ENCODE assay signal across 12 mouse cellular contexts in genomic region chr19:26758620-26759019, GRCm38 (mm10).
DNase-seq lines count a peak whose midpoint lies in the region; ATAC-seq and TF ChIP-seq lines count a peak whose summit lies in the region.
"Had no signal": no experiment of that assay in that cellular context is flagged by ENCODE, and none has a peak within 500 bp of the region (broad histone marks: within the 10 kb centered on the region; RNA-seq: fewer than 3 reads in every experiment).

No protein-coding gene starts in this region.

- DNase-seq in kidney, postnatal 36 days = no peak
- DNase-seq in spleen, adult 2 months (ENCODE audit: low read depth in 1 of 2, low spot score in 2 of 2) = no peak
- DNase-seq in spleen, postnatal 4 days (ENCODE audit: low spot score in 2 of 2) = no peak
- no peak for DNase-seq in frontal cortex, adult 2 months (ENCODE audit: extremely low spot score in 1 of 2, low spot score in 1 of 2)
- no peak for DNase-seq in layer of hippocampus, adult 18-20 months (ENCODE audit: low spot score in 2 of 2)
- DNase-seq: cerebellum, adult 9-10 months; left cerebral cortex, postnatal 4 days; lung, postnatal 4 days had no signal

- TF ChIP-seq POLR2A in spleen, adult 2 months (IDR thresholded peaks at IDR 0.05; ENCODE audit: low read depth, low read length) = no peak

- 35% methylated on average over 7 of the region's 7 CpGs for WGBS in kidney, embryonic 15.5 days
- 42% methylated on average over 7 of the region's 7 CpGs for WGBS in spleen, adult 2 months
- WGBS in heart, embryonic 16.5 days = 48% methylated on average over 7 of the region's 7 CpGs

- no peaks in the 10 kb centered on the region for H3K27me3 ChIP-seq in kidney, embryonic 15.5 days
- H3K27me3 ChIP-seq in spleen, adult 2 months (ENCODE audit: control insufficient read depth, insufficient read depth, low read length) = no peaks in the 10 kb centered on the region
- H3K27me3 ChIP-seq in heart, embryonic 16.5 days (ENCODE audit: control insufficient read depth, insufficient read depth, low read length) = no peaks in the 10 kb centered on the region
- H3K27me3 ChIP-seq: embryonic facial prominence, embryonic 13.5 days had no signal

- H3K4me1 ChIP-seq in kidney, embryonic 15.5 days = peaks cover 27% of the 10 kb centered on the region
- H3K4me1 ChIP-seq in spleen, adult 2 months (ENCODE audit: control insufficient read depth, insufficient read depth, insufficient read length) = no peaks in the 10 kb centered on the region
- peaks cover 9% of the 10 kb centered on the region for H3K4me1 ChIP-seq in heart, embryonic 16.5 days (ENCODE audit: control insufficient read depth, insufficient read depth, low read length)

- H3K4me3 ChIP-seq in kidney, embryonic 15.5 days (replicated peaks) = no peak overlapping the region
- H3K4me3 ChIP-seq in spleen, adult 2 months (ENCODE audit: extremely low read depth, insufficient read depth, insufficient read length) = no peak overlapping the region
- H3K4me3 ChIP-seq in heart, embryonic 16.5 days (ENCODE audit: low read length) = peak overlapping the region; percentile 4; the same call in 1 of the 2 replicates
- H3K4me3 ChIP-seq: embryonic facial prominence, embryonic 13.5 days; hindbrain, embryonic 12.5 days had no signal

- H3K36me3 ChIP-seq in kidney, embryonic 15.5 days = peaks cover 10% of the 10 kb centered on the region
- peaks cover 7% of the 10 kb centered on the region; the same call in 1 of the 2 replicates for H3K36me3 ChIP-seq in spleen, adult 2 months (ENCODE audit: control insufficient read depth, insufficient read depth, low read length)
- H3K36me3 ChIP-seq in heart, embryonic 16.5 days (ENCODE audit: control insufficient read depth, insufficient read depth) = no peaks in the 10 kb centered on the region
- H3K36me3 ChIP-seq: hindbrain, embryonic 12.5 days had no signal

- TF ChIP-seq CTCF in spleen, adult 2 months (IDR thresholded peaks at IDR 0.05; ENCODE audit: extremely low read depth, insufficient read depth, insufficient read length, insufficient replicate concordance) = no peak

- peak overlapping the region; percentile 21 for H3K4me2 ChIP-seq in kidney, embryonic 15.5 days
- peak overlapping the region; percentile 32 for H3K4me2 ChIP-seq in heart, embryonic 16.5 days (ENCODE audit: low read depth, low read length)
- H3K4me2 ChIP-seq: embryonic facial prominence, embryonic 13.5 days; hindbrain, embryonic 12.5 days had no signal

- no peaks in the 10 kb centered on the region for H3K9me3 ChIP-seq in kidney, embryonic 15.5 days (replicated peaks)
- H3K9me3 ChIP-seq in heart, embryonic 16.5 days (replicated peaks; ENCODE audit: control insufficient read depth, low read length) = no peaks in the 10 kb centered on the region
- H3K9me3 ChIP-seq: embryonic facial prominence, embryonic 13.5 days; hindbrain, embryonic 12.5 days had no signal

- peak overlapping the region; percentile 77 for H3K27ac ChIP-seq in kidney, embryonic 15.5 days
- H3K27ac ChIP-seq in spleen, adult 2 months (ENCODE audit: insufficient read depth, low read length) = peak overlapping the region; percentile 45
- peak overlapping the region; percentile 58 for H3K27ac ChIP-seq in heart, embryonic 16.5 days (ENCODE audit: low read length)
- H3K27ac ChIP-seq: hindbrain, embryonic 12.5 days had no signal

- ATAC-seq in kidney, embryonic 15.5 days (replicated peaks; ENCODE audit: low FRiP score) = no peak
- peak; percentile 65 for ATAC-seq in heart, embryonic 16.5 days (replicated peaks; ENCODE audit: extremely low read depth, insufficient read depth, low FRiP score)

- H3K9ac ChIP-seq in kidney, embryonic 15.5 days = no peak overlapping the region
- H3K9ac ChIP-seq in heart, embryonic 16.5 days (ENCODE audit: low read length) = no peak overlapping the region
- H3K9ac ChIP-seq: embryonic facial prominence, embryonic 13.5 days; hindbrain, embryonic 12.5 days had no signal
